19 mouse cellular contexts compared by ENCODE assay signal in genomic region chr9:69104321-69104720, GRCm38 (mm10).
"Had no signal": no experiment of that assay in that cellular context is flagged by ENCODE, and none has a peak within 500 bp of the region (broad histone marks: within the 10 kb centered on the region; RNA-seq: fewer than 3 reads in every experiment).

No protein-coding gene starts in this region.

- H3K4me3 ChIP-seq: liver, embryonic 12.5 days; lung, embryonic 15.5 days; megakaryocyte, embryonic 14.5 days; midbrain, embryonic 12.5 days; midbrain, embryonic 15.5 days; neural tube, embryonic 12.5 days had no signal

- H3K9ac ChIP-seq: liver, embryonic 12.5 days; liver, embryonic 14.5 days; lung, embryonic 15.5 days; midbrain, embryonic 12.5 days; midbrain, embryonic 15.5 days; neural tube, embryonic 12.5 days had no signal

- H3K9me3 ChIP-seq: liver, embryonic 12.5 days; lung, embryonic 15.5 days; megakaryocyte, embryonic 14.5 days; midbrain, embryonic 12.5 days; midbrain, embryonic 15.5 days; neural tube, embryonic 12.5 days had no signal

- H3K4me1 ChIP-seq: lung, embryonic 15.5 days; neural tube, embryonic 12.5 days had no signal

- H3K27ac ChIP-seq: liver, embryonic 12.5 days; liver, embryonic 14.5 days; lung, embryonic 15.5 days; macrophage; midbrain, embryonic 12.5 days; midbrain, embryonic 15.5 days; neural tube, embryonic 12.5 days had no signal

- H3K27me3 ChIP-seq: lung, embryonic 15.5 days; midbrain, embryonic 15.5 days; neural tube, embryonic 12.5 days had no signal

- H3K4me2 ChIP-seq: liver, embryonic 12.5 days; lung, embryonic 15.5 days; midbrain, embryonic 12.5 days; midbrain, embryonic 15.5 days; neural tube, embryonic 12.5 days had no signal

- ATAC-seq: liver, embryonic 12.5 days; lung, postnatal 0 days; midbrain, embryonic 15.5 days had no signal

- H3K36me3 ChIP-seq: liver, embryonic 12.5 days; lung, embryonic 15.5 days; midbrain, embryonic 12.5 days; midbrain, embryonic 15.5 days; neural tube, embryonic 12.5 days had no signal

- DNase-seq: lung, adult 18-20 months; lung, postnatal 14 days; lung, postnatal 36 days; right cerebral cortex, adult 18-20 months; right cerebral cortex, postnatal 25 days; right cerebral cortex, postnatal 4 days; spleen, adult 18-20 months; thymus, adult 18-20 months; thymus, postnatal 14 days; thymus, postnatal 36 days had no signal
